Mouse (Mus musculus) c-Kit-positive CD71-positive TER-119-positive erythroid progenitor cells, embryonic 14.5 days (primary cell): ENCODE results near the gene Mgmt.
A peak's percentile ranks its signal among the peaks of the same experiment; 100 is the strongest.

Experiments used
- DNase-seq: peaks from one replicate; pipeline ENCODE4 v3.0.0-alpha.2; 2013; ENCODE audit warnings: low spot score

The Mgmt gene

DNA sequence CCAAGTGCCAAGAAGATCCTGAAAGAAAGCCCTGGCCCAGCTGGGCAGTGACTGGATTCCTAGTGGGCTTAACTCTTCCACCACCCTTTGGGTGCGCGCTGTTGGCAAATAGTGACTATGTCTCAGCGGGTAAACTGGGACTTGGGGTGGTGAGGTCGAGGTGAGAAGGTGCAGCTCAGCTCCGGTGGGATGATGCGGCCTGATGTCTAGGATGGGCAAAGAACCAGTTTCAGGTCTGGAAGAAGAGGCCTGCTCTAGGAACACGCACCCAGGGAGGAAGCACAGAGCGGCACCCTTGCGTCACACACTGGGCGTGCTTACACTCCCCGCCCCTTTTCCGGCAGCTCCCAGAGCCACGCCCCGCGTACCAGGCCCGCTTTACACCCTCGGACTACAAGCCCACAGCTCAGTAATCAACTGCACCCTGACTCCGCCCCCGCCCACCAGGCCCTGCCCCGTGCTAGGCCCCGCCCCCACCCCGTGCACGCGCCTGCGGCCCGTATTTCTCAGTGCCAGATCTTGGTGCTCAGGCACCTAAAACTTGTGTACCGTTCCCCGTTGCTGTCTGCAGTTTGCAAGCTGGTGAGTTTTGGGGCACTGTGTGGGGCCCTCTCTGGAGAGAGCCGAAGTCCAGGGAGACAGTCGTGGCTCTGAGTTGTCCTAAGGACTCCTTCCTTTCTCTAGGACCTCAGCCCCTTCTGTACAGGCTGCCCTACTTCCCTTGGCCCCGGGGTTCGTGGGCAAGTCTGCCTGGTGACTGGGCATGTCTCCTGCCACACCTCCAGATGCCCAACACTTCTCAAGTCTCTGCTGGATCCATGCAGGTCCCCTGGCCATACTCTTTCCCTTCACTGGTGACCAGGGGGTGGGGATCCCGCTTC lies at the start of gene Mgmt:
Gene Mgmt (plus strand): TSS at position 509 of the 881 bp plus-strand sequence.
- peak; percentile 87 for DNase-seq

- DNase-seq: no peak
These were observed 49.6 kb upstream of the Mgmt start for GRCm38 (mm10) chr7:136844835-136845234.

GRCm38 (mm10) chr7:136845321-136845720 lies 49.1 kb upstream of the Mgmt start:
- DNase-seq: no peak

DNA sequence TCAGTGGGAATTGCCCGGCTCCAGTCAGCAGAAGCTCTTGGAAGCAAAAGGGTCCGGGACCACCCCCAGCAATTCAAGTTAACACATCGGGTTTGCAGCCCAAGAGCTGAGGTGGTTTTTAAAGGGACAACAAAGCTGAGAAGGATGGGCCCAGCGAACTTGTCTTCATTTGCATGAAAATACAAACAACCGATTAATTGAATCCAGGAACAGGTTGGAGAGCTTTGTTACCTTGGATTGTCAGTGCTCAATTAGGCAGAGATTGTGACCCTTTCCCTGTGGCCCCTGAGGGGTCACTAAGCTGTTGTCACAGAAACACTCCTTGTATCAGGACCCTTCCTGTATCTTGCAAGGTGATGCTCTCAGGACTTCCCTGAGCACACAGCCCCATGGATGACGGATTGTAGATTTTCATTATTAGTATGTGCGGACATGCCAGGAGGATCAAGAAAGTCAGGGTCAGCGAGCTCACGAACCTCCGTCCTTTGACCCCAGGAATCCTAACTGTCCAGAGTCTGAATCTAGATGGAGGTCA lies 48.3 kb upstream of the Mgmt start:
- DNase-seq: no peak

- no peak for DNase-seq
These were observed 46.8 kb upstream of the Mgmt start for GRCm38 (mm10) chr7:136847601-136848000.

DNA sequence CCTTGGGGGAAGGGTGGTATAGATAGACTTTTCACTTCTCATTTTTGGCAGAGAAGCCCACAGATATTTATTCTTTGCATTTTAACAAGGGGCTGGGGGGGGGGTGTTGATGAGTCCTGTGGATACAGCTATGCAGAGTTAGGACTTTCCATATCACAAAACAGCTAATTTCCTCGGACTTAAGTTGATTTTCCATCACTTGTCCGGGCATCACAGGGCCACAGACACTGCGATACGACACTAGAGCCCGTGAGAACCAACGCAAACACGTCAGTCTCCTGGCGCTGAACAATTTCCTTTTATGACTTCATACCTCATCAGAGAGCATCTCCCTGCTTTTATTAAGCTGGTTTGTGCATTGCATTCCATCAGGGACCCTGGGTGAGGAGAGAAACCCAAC lies 45.7 kb upstream of the Mgmt start:
- no peak for DNase-seq

DNA sequence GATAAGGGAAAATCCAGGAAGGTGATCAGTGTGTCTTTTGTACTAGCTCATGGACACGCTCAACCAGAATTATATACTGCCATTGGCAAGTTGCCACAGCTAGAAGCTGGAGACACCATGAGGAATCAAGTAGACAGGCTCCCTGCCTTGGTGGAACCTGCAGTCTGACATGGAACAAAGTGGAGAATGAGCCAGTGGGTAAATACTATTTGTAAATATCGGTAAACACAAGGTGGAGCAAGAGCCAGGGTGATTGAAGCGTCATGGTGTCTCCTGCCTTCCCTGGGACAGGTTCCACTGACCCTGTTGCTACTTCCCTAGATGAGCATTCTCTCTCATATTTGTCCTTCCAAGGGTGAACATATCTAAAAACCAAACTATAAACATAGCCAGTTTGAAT lies 44.6 kb upstream of the Mgmt start:
- DNase-seq: no peak

DNA sequence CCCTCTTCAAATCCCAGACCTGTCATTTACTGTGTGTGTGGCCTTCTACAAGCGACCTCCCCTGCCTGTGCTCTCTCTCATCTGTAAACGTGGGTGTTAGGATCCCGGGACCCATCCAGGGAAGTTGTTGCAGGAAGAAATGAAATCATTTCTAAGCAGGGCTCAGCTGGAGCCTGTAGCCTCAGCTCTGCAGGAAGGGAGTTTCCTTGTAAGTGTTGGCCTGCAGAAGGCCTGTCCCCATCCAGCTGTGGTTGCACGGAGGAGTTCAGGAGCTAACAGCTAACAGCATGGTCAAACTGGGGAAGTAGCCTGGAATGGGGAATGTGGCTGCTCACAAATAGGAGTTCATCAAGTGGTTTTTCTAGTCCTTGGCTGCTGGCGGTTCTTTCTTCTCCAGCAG lies 44.1 kb upstream of the Mgmt start:
- no peak for DNase-seq

- no peak for DNase-seq
These were observed 42.5 kb upstream of the Mgmt start for GRCm38 (mm10) chr7:136851946-136852345.

GRCm38 (mm10) chr7:136852721-136853120 lies 41.7 kb upstream of the Mgmt start:
- DNase-seq: no peak

GRCm38 (mm10) chr7:136864677-136865463 lies 29.5 kb upstream of the Mgmt start:
- DNase-seq: no peak

DNA sequence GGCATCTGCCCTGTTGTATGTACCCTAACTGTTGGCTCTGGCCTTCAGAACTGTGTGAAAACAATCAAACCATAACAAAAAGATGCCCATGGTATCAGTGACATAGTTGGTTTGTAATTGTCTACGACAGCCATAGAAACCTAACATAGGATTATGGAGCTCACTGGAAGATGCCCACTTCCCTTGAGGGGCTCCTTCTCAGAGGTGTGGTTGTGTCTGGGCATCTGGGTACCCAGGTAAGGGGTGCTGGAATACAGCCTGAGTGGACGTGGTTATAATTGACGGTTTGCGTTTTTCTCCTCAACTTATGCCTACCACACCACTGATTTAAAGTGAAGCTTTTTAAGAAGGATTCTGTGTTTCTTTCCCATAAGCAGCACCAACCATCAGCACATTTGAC lies 28.5 kb upstream of the Mgmt start:
- no peak for DNase-seq

DNA sequence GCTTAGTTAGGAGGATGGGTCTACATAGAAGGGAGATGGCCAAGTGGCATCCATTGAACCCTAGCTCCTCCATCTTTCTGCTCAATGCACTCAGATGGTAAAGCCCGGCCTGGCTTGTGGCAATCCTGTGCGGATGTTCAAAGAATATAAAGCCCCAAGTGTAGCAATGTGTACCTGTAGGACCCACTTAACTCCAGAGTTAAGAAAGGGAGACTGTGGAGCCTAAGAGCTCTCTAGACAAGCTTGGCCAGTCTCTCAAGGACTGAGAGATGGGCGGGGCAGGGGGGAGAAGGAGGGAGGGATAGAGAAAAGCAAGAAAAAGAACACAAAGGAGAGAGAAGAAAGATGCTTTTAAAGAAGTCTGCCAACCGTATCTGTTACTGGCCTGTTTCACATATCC lies 27.9 kb upstream of the Mgmt start:
- no peak for DNase-seq

DNA sequence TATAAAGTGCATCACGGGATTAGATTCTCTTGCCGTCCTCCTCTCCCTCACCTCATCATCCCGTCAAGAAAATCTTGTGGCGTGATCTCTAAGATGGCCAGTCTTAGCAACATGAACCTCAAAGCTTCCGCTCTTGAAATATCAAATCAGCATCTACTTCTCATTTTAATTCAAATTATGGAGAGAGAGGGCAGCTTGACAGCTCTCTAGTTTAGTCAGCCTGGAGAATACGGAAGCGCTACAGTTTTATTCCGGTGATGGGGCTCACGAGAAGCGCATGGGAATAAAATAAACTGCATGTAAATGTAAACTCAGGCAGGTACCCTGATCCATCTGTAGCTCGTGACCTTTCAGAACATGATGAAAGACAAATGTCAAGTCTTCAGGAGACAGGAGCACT lies 22.9 kb upstream of the Mgmt start:
- no peak for DNase-seq

- DNase-seq: no peak
These were observed 22.4 kb upstream of the Mgmt start for GRCm38 (mm10) chr7:136872059-136872458.

GRCm38 (mm10) chr7:136874396-136874795 lies 20.0 kb upstream of the Mgmt start:
- DNase-seq: no peak

DNA sequence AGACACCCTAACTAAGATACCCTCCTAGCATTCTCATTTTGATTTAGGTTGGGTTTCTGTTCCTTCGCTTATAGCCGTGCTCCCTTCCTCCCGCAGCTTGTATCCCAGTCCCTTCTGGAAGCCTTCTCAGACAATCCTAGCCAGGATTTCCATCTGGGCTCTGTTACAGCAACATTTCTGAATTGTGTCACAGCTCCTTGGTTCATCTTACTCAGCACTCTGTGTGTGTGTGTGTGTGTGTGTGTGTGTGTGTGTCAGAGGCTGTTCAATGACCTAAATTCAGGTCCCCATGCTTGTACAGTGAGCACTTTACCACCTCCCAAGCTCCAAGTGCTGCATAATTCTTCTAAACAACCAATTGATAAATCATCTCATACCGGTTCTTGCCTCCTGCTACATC lies 14.0 kb upstream of the Mgmt start:
- no peak for DNase-seq

DNA sequence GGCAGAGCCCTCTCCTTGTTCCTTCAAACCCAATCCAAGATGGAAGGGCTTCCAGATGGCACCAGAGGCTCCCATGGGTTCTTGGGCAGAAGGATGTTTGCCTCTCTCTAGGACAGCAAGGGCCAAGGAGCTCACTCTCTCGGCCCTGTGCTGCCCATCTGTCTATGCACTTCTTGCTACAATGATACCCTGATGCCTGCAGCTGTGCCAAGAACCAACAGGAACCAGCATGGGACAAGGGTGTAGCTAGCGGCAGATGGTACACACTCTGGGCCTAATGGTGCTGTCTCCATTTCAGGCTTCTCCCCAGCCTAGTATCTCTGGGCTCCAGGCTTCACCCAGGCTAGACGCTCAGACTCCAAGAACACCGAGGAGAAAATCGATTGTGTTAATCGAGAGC lies 6.3 kb upstream of the Mgmt start:
- DNase-seq: no peak

- no peak for DNase-seq
These were observed 942 bp downstream of the Mgmt start for GRCm38 (mm10) chr7:136895356-136895755.

DNA sequence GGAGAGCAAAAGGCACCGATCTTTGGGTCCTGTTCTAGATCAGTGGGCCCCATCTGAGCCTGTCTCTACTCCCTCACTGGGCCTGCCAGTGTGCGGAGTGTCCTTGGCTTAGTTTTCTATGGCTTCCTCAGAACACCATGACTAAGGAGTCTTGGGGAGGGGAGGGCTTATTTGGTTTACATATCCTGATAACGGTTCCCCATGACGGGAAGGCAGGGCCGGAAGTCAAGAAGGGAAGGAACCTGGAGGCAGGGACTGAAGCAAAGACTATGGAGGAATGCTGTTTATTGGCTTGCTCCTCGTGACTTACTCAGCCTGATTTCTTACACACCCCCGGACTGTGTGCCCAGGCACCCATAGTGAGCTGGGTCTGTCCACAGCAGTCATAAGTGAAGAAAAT lies 1.4 kb downstream of the Mgmt start:
- DNase-seq: no peak

DNA sequence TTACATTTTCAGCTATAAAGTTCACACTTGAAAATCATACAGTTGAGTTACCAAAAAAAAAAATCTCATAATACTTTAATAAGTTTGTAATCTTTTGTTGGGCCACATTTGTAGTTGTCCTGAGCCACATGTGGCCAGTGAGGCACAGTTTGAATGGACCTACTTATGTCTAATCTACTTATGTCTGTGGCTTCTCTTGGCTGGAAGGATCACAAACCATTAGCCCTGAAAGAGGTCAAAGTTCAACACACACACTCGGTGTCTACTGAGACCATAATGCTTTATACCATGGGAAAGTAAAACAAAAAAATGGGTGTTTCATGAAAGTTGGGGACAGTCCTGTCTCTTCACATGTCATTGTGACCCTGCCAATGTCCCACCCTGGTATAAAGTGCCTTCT lies 3.1 kb downstream of the Mgmt start:
- DNase-seq: no peak

DNA sequence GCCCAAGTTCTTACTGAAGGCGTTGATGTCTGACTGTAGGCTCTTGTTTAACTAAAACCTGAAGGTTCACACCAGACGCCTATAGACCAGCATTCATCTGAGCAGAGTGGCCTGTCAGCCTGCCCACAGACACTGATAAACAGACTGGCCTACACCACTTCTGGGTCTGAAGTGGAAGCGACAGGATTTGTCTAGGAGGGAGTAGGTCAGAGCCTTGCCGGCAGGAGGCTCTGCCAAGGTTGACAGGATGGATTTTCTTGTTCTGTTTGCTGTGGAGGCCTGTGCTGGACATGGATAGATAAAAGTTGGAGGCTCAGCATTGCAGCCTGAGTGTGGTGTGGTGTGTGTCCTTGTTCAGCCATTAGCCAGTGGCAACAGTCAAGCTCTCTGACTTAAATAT lies 3.6 kb downstream of the Mgmt start:
- DNase-seq: no peak

DNA sequence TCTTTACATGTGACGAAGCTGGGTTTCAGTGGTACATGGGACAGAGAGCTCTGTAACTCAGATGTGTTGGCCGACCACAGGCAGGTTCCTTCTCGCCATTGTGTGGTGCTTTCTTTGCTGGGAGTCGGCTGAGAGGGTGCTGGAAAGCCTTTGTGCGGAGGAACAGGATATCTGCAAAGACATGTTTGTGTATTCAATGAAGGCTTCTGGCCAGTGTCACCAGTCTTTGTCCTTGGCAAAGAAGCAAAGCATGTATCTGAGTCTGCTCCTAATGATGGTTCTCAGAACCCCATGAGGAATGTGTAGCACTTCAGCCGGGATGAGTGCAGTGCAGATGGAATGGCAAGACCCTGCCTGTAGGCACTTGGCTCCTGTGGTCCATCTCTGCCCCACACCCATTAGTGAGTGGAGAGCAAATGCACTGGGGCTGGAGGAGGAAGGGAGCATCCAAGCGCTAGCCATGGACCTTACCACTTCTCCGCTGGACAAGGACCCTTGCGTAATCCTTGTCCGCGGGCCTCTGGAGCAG lies 14.3 kb downstream of the Mgmt start:
- DNase-seq: no peak
